Mouse (Mus musculus) stomach, embryonic 14.5 days (tissue): ENCODE results near the gene Gypa. TPM values are rescaled to one million over a fixed set of nuclear protein-coding genes. Genes with fewer than 3 reads are reported as not detected.

Source experiments
- ATAC-seq: fragments of 200-750 bp; cut with Nextera tagmentation; 2 replicates; pipeline ENCODE4 v1.8.0; 2017; ENCODE audit warnings: low read depth, moderate TSS enrichment; ENCODE audit not compliant: insufficient number of reproducible peaks, insufficient read depth, low FRiP score
- H3K27ac ChIP-seq: fragments of 300-500 bp; sonication (generic); 2 replicates; pipeline ENCODE4 v1.5.1; 2014; ENCODE audit warnings: mild to moderate bottlenecking, low read length, moderate library complexity, mixed read lengths
- H3K27me3 ChIP-seq: fragments of 300-500 bp; sonication (generic); 2 replicates; pipeline ENCODE4 v1.6.1; 2014; ENCODE audit warnings: low read length, control low read depth, mixed read lengths; ENCODE audit not compliant: control insufficient read depth, insufficient read depth
- H3K36me3 ChIP-seq: fragments of 300-500 bp; sonication (generic); 2 replicates; pipeline ENCODE4 v1.6.1; 2014; ENCODE audit warnings: mild to moderate bottlenecking, control low read depth, low read length, moderate library complexity, mixed read lengths; ENCODE audit not compliant: control insufficient read depth, insufficient read depth
- H3K4me1 ChIP-seq: fragments of 300-500 bp; sonication (generic); 2 replicates; pipeline ENCODE4 v1.6.1; 2014; ENCODE audit warnings: low read length, control low read depth, mixed read lengths; ENCODE audit not compliant: control insufficient read depth, insufficient read depth
- H3K4me2 ChIP-seq: fragments of 300-500 bp; sonication (generic); replicated peaks from 2 replicates; pipeline ENCODE4 v1.6.1; 2014; ENCODE audit warnings: low read depth, low read length, control low read depth
- H3K4me3 ChIP-seq: fragments of 300-500 bp; sonication (generic); 2 replicates; pipeline ENCODE4 v1.5.1; 2014; ENCODE audit warnings: low read depth, low read length, control low read depth
- H3K9ac ChIP-seq: fragments of 300-500 bp; sonication (generic); replicated peaks from 2 replicates; pipeline ENCODE4 v1.6.1; 2014; ENCODE audit warnings: low read depth, mild to moderate bottlenecking, control low read depth, low read length, moderate library complexity, mixed read lengths
- H3K9me3 ChIP-seq: fragments of 300-500 bp; sonication (generic); 2 replicates; pipeline ENCODE4 v1.6.1; 2016; ENCODE audit warnings: low read depth, low read length, control low read depth; ENCODE audit not compliant: control insufficient read depth
- WGBS: fragments of 180-500 bp; shearing (Covaris S2); extraction: QIAGEN DNeasy Blood & Tissue Kit; methylation state at CpG from one replicate; pipeline ENCODE4 v1.1.7; 2014; 5-methylcytosine and 5-hydroxymethylcytosine counted together
- polyA plus RNA-seq: library from polyadenylated mRNA; unstranded; fragments of >200 nt; fragmentation: Nextera tagmentation; extraction: Ambion mirVana; gene quantifications from 2 replicates; pipeline ENCODE4 v1.2.1, GENCODE M21; 2014

Gene Gypa
- polyA plus RNA-seq, 1 experiment from 2014 or later: 4.0 TPM

- no peak overlapping the region for H3K4me2 ChIP-seq
- H3K36me3 ChIP-seq: no peaks in the 10 kb centered on the region
- WGBS: 68% methylated on average over 2 of the region's 2 CpGs
- H3K27ac ChIP-seq: no peak overlapping the region
- H3K4me1 ChIP-seq: no peaks in the 10 kb centered on the region
- ATAC-seq: peak; percentile 79; the same call in 1 of the 2 replicates
- no peak overlapping the region for H3K4me3 ChIP-seq
- no peak overlapping the region for H3K9ac ChIP-seq
- no peaks in the 10 kb centered on the region for H3K27me3 ChIP-seq
- H3K9me3 ChIP-seq: no peaks in the 10 kb centered on the region
Measured at GRCm38 (mm10) chr8:80500244-80500643, 6.7 kb downstream of the Gypa start.

GRCm38 (mm10) chr8:80500773-80501172 is 7.2 kb downstream of the Gypa start:
- no peak for ATAC-seq
- H3K27ac ChIP-seq: no peak overlapping the region
- no peak overlapping the region for H3K4me2 ChIP-seq
- H3K27me3 ChIP-seq: no peaks in the 10 kb centered on the region
- no peak overlapping the region for H3K4me3 ChIP-seq
- no peaks in the 10 kb centered on the region for H3K36me3 ChIP-seq
- no peaks in the 10 kb centered on the region for H3K4me1 ChIP-seq
- no peak overlapping the region for H3K9ac ChIP-seq
- H3K9me3 ChIP-seq: no peaks in the 10 kb centered on the region
- WGBS: 76% methylated on average over 3 of the region's 3 CpGs

- no peak overlapping the region for H3K4me2 ChIP-seq
- no peak overlapping the region for H3K27ac ChIP-seq
- no peaks in the 10 kb centered on the region for H3K9me3 ChIP-seq
- peak; percentile 64; the same call in 1 of the 2 replicates for ATAC-seq
- H3K4me1 ChIP-seq: no peaks in the 10 kb centered on the region
- no peaks in the 10 kb centered on the region for H3K36me3 ChIP-seq
- H3K9ac ChIP-seq: no peak overlapping the region
- 77% methylated on average over 6 of the region's 6 CpGs for WGBS
- no peaks in the 10 kb centered on the region for H3K27me3 ChIP-seq
- H3K4me3 ChIP-seq: no peak overlapping the region
Measured at GRCm38 (mm10) chr8:80501283-80501682, 7.7 kb downstream of the Gypa start.

GRCm38 (mm10) chr8:80526382-80527355 is 33.1 kb downstream of the Gypa start:
- Histone ChIP-seq H3K9ac (no peak overlapping the region), H3K27me3 (no peaks in the 10 kb centered on the region), H3K9me3 (no peaks in the 10 kb centered on the region), H3K4me3 (no peak overlapping the region), H3K4me1 (no peaks in the 10 kb centered on the region), H3K27ac (no peak overlapping the region), H3K36me3 (no peaks in the 10 kb centered on the region), H3K4me2 (no peak overlapping the region)
- 82% methylated on average over 5 of the region's 5 CpGs for WGBS
- ATAC-seq: no peak

GRCm38 (mm10) chr8:80541836-80542235 is 48.3 kb downstream of the Gypa start:
- Histone ChIP-seq H3K4me1 (no peaks in the 10 kb centered on the region), H3K27me3 (no peaks in the 10 kb centered on the region), H3K27ac (no peak overlapping the region), H3K9me3 (no peaks in the 10 kb centered on the region; the same call in 1 of the 2 replicates), H3K4me3 (no peak overlapping the region), H3K4me2 (no peak overlapping the region), H3K36me3 (no peaks in the 10 kb centered on the region), H3K9ac (no peak overlapping the region)
- ATAC-seq: no peak
- WGBS: 92% methylated on average over 3 of the region's 3 CpGs

GRCm38 (mm10) chr8:80550436-80550835 is 56.9 kb downstream of the Gypa start:
- H3K4me2 ChIP-seq: no peak overlapping the region
- no peak overlapping the region for H3K4me3 ChIP-seq
- ATAC-seq: no peak
- H3K36me3 ChIP-seq: no peaks in the 10 kb centered on the region
- no peaks in the 10 kb centered on the region for H3K4me1 ChIP-seq
- H3K27ac ChIP-seq: no peak overlapping the region
- no peaks in the 10 kb centered on the region for H3K9me3 ChIP-seq
- no peaks in the 10 kb centered on the region for H3K27me3 ChIP-seq
- no peak overlapping the region for H3K9ac ChIP-seq

GRCm38 (mm10) chr8:80551303-80551702 is 57.7 kb downstream of the Gypa start:
- Histone ChIP-seq H3K4me3 (no peak overlapping the region), H3K27me3 (no peaks in the 10 kb centered on the region), H3K27ac (no peak overlapping the region), H3K4me1 (no peaks in the 10 kb centered on the region), H3K4me2 (no peak overlapping the region), H3K9ac (no peak overlapping the region), H3K9me3 (no peaks in the 10 kb centered on the region), H3K36me3 (no peaks in the 10 kb centered on the region)
- WGBS: 61% methylated on average over 3 of the region's 3 CpGs
- peak; percentile 46; the same call in 1 of the 2 replicates for ATAC-seq

GRCm38 (mm10) chr8:80554991-80555390 is 61.4 kb downstream of the Gypa start:
- Histone ChIP-seq H3K36me3 (no peaks in the 10 kb centered on the region), H3K27me3 (no peaks in the 10 kb centered on the region), H3K9ac (no peak overlapping the region), H3K4me1 (no peaks in the 10 kb centered on the region), H3K9me3 (no peaks in the 10 kb centered on the region), H3K4me3 (no peak overlapping the region), H3K4me2 (no peak overlapping the region), H3K27ac (no peak overlapping the region)
- no peak for ATAC-seq
- whole genome bisulfite sequencing: 90% methylated on average over 2 of the region's 2 CpGs
